Mouse (Mus musculus) stomach, embryonic 14.5 days (tissue): ENCODE measurements at regions not wholly inside any gene's neighbourhood (a gene's known extent, or its start where the extent isn't known, plus 50 kb on each side); places are given as distances from the start of the nearest gene placed in this dataset.

Experiments used
- ATAC-seq: fragments of 200-750 bp; cut with Nextera tagmentation; 2 replicates; pipeline ENCODE4 v1.8.0; 2017; ENCODE audit warnings: low read depth, moderate TSS enrichment; ENCODE audit not compliant: insufficient number of reproducible peaks, insufficient read depth, low FRiP score
- H3K27ac ChIP-seq: fragments of 300-500 bp; sonication (generic); 2 replicates; pipeline ENCODE4 v1.5.1; 2014; ENCODE audit warnings: mild to moderate bottlenecking, low read length, moderate library complexity, mixed read lengths
- H3K27me3 ChIP-seq: fragments of 300-500 bp; sonication (generic); 2 replicates; pipeline ENCODE4 v1.6.1; 2014; ENCODE audit warnings: low read length, control low read depth, mixed read lengths; ENCODE audit not compliant: control insufficient read depth, insufficient read depth
- H3K36me3 ChIP-seq: fragments of 300-500 bp; sonication (generic); 2 replicates; pipeline ENCODE4 v1.6.1; 2014; ENCODE audit warnings: mild to moderate bottlenecking, control low read depth, low read length, moderate library complexity, mixed read lengths; ENCODE audit not compliant: control insufficient read depth, insufficient read depth
- H3K4me1 ChIP-seq: fragments of 300-500 bp; sonication (generic); 2 replicates; pipeline ENCODE4 v1.6.1; 2014; ENCODE audit warnings: low read length, control low read depth, mixed read lengths; ENCODE audit not compliant: control insufficient read depth, insufficient read depth
- H3K4me2 ChIP-seq: fragments of 300-500 bp; sonication (generic); replicated peaks from 2 replicates; pipeline ENCODE4 v1.6.1; 2014; ENCODE audit warnings: low read depth, low read length, control low read depth
- H3K4me3 ChIP-seq: fragments of 300-500 bp; sonication (generic); 2 replicates; pipeline ENCODE4 v1.5.1; 2014; ENCODE audit warnings: low read depth, low read length, control low read depth
- H3K9ac ChIP-seq: fragments of 300-500 bp; sonication (generic); replicated peaks from 2 replicates; pipeline ENCODE4 v1.6.1; 2014; ENCODE audit warnings: low read depth, mild to moderate bottlenecking, control low read depth, low read length, moderate library complexity, mixed read lengths
- H3K9me3 ChIP-seq: fragments of 300-500 bp; sonication (generic); 2 replicates; pipeline ENCODE4 v1.6.1; 2016; ENCODE audit warnings: low read depth, low read length, control low read depth; ENCODE audit not compliant: control insufficient read depth
- WGBS: fragments of 180-500 bp; shearing (Covaris S2); extraction: QIAGEN DNeasy Blood & Tissue Kit; methylation state at CpG from one replicate; pipeline ENCODE4 v1.1.7; 2014; 5-methylcytosine and 5-hydroxymethylcytosine counted together

GRCm38 (mm10) chr2:61407881-61408280, 170.5 kb upstream of the Tank start:
- H3K27me3 ChIP-seq = no peaks in the 10 kb centered on the region
- no peak overlapping the region for H3K4me2 ChIP-seq
- H3K9me3 ChIP-seq = no peaks in the 10 kb centered on the region
- H3K36me3 ChIP-seq = no peaks in the 10 kb centered on the region
- no peak overlapping the region for H3K4me3 ChIP-seq
- 89% methylated on average over 7 of the region's 7 CpGs for WGBS
- ATAC-seq = no peak
- no peaks in the 10 kb centered on the region for H3K4me1 ChIP-seq
- H3K27ac ChIP-seq = no peak overlapping the region
- no peak overlapping the region for H3K9ac ChIP-seq

GRCm38 (mm10) chr2:61406104-61406751, 172.2 kb upstream of the Tank start:
- 76% methylated on average over 8 of the region's 8 CpGs for WGBS
- H3K4me1 ChIP-seq = peaks cover 4% of the 10 kb centered on the region
- no peaks in the 10 kb centered on the region for H3K9me3 ChIP-seq
- H3K36me3 ChIP-seq = no peaks in the 10 kb centered on the region
- no peak for ATAC-seq
- no peak overlapping the region for H3K9ac ChIP-seq
- no peak overlapping the region for H3K4me3 ChIP-seq
- H3K27ac ChIP-seq = no peak overlapping the region
- no peaks in the 10 kb centered on the region for H3K27me3 ChIP-seq
- no peak overlapping the region for H3K4me2 ChIP-seq

- Histone ChIP-seq H3K27ac (no peak overlapping the region), H3K36me3 (no peaks in the 10 kb centered on the region), H3K9me3 (no peaks in the 10 kb centered on the region), H3K4me3 (no peak overlapping the region), H3K4me2 (no peak overlapping the region), H3K27me3 (no peaks in the 10 kb centered on the region), H3K9ac (no peak overlapping the region), H3K4me1 (peaks cover 4% of the 10 kb centered on the region)
- WGBS = 27% methylated on average over 4 of the region's 4 CpGs
- no peak for ATAC-seq
Measured at GRCm38 (mm10) chr2:61405261-61405660, 173.1 kb upstream of the Tank start.

GRCm38 (mm10) chr2:61402588-61403487, 175.5 kb upstream of the Tank start:
- no peak for ATAC-seq

GRCm38 (mm10) chr2:61401636-61402587, 176.5 kb upstream of the Tank start:
- H3K4me2 ChIP-seq = peak overlapping the region; percentile 51
- no peak overlapping the region for H3K9ac ChIP-seq
- H3K27me3 ChIP-seq = no peaks in the 10 kb centered on the region
- H3K36me3 ChIP-seq = no peaks in the 10 kb centered on the region
- 1% methylated on average over 21 of the region's 21 CpGs for WGBS
- peak overlapping the region; percentile 28 for H3K4me3 ChIP-seq
- H3K9me3 ChIP-seq = no peaks in the 10 kb centered on the region
- peak; percentile 53; the same call in 1 of the 2 replicates for ATAC-seq
- peak overlapping the region; percentile 64; the same call in 1 of the 2 replicates for H3K27ac ChIP-seq
- peaks cover 4% of the 10 kb centered on the region for H3K4me1 ChIP-seq

More at GRCm38 (mm10) chr2:61402588-61403487, 175.5 kb upstream of the Tank start:
- Histone ChIP-seq H3K4me1 (peaks cover 4% of the 10 kb centered on the region), H3K9ac (no peak overlapping the region), H3K4me2 (peak overlapping the region; percentile 51), H3K36me3 (no peaks in the 10 kb centered on the region), H3K4me3 (peak overlapping the region; percentile 28), H3K9me3 (no peaks in the 10 kb centered on the region), H3K27ac (no peak overlapping the region), H3K27me3 (no peaks in the 10 kb centered on the region)
- WGBS = 7% methylated on average over 15 of the region's 15 CpGs

- H3K27ac ChIP-seq = no peak overlapping the region
- H3K4me1 ChIP-seq = peaks cover 4% of the 10 kb centered on the region
- H3K4me2 ChIP-seq = no peak overlapping the region
- no peak for ATAC-seq
- H3K9ac ChIP-seq = no peak overlapping the region
- no peaks in the 10 kb centered on the region for H3K27me3 ChIP-seq
- no peaks in the 10 kb centered on the region for H3K36me3 ChIP-seq
- no peak overlapping the region for H3K4me3 ChIP-seq
- no peaks in the 10 kb centered on the region for H3K9me3 ChIP-seq
- WGBS = 75% methylated on average over 9 of the region's 9 CpGs
Measured at GRCm38 (mm10) chr2:61398633-61399032, 179.8 kb upstream of the Tank start.

- no peaks in the 10 kb centered on the region for H3K36me3 ChIP-seq
- H3K27me3 ChIP-seq = no peaks in the 10 kb centered on the region
- H3K4me1 ChIP-seq = no peaks in the 10 kb centered on the region
- no peak overlapping the region for H3K9ac ChIP-seq
- H3K9me3 ChIP-seq = no peaks in the 10 kb centered on the region
- ATAC-seq = no peak
- no peak overlapping the region for H3K4me2 ChIP-seq
- H3K4me3 ChIP-seq = no peak overlapping the region
- H3K27ac ChIP-seq = no peak overlapping the region
Measured at GRCm38 (mm10) chr2:61389622-61390021, 188.8 kb upstream of the Tank start.

- no peaks in the 10 kb centered on the region for H3K4me1 ChIP-seq
- H3K36me3 ChIP-seq = no peaks in the 10 kb centered on the region
- ATAC-seq = no peak
- no peaks in the 10 kb centered on the region for H3K9me3 ChIP-seq
- no peak overlapping the region for H3K9ac ChIP-seq
- H3K4me2 ChIP-seq = no peak overlapping the region
- 78% methylated on average over 1 of the region's 1 CpGs for WGBS
- H3K4me3 ChIP-seq = no peak overlapping the region
- no peaks in the 10 kb centered on the region for H3K27me3 ChIP-seq
- no peak overlapping the region for H3K27ac ChIP-seq
Measured at GRCm38 (mm10) chr2:61389207-61389606, 189.2 kb upstream of the Tank start.
